Mouse (Mus musculus): Measurements from ENCODE around the gene Phb. TPM values are rescaled to one million over a fixed set of nuclear protein-coding genes. Genes with fewer than 3 reads are reported as not detected.

Gene Phb
- polyA plus RNA-seq, 1 experiment = 129 TPM

GRCm38 (mm10) chr11:95681995-95682601, 15.3 kb downstream of the Phb start:
- Histone ChIP-seq H3K27ac (ENCODE audit: insufficient read depth, low read length) (no peak overlapping the region), H3K4me1 (ENCODE audit: control insufficient read depth, insufficient read depth, low read length) (no peaks in the 10 kb centered on the region), H3K4me3 (ENCODE audit: insufficient read depth, low read length) (no peak overlapping the region)
- TF ChIP-seq CTCF (IDR thresholded peaks at IDR 0.05; ENCODE audit: extremely low read depth, insufficient read depth, low read length) = no peak
- TF ChIP-seq POLR2A (IDR thresholded peaks at IDR 0.05; ENCODE audit: extremely low read depth, insufficient read depth, low read length) = no peak

- Histone ChIP-seq H3K4me1 (ENCODE audit: control insufficient read depth, insufficient read depth, low read length) (no peaks in the 10 kb centered on the region), H3K4me3 (ENCODE audit: insufficient read depth, low read length) (no peak overlapping the region), H3K27ac (ENCODE audit: insufficient read depth, low read length) (no peak overlapping the region)
- TF ChIP-seq CTCF (IDR thresholded peaks at IDR 0.05; ENCODE audit: extremely low read depth, insufficient read depth, low read length) (no peak), POLR2A (IDR thresholded peaks at IDR 0.05; ENCODE audit: extremely low read depth, insufficient read depth, low read length) (no peak)
Measured at GRCm38 (mm10) chr11:95682946-95683345, 16.2 kb downstream of the Phb start.

- no peak for TF ChIP-seq POLR2A (IDR thresholded peaks at IDR 0.05; ENCODE audit: extremely low read depth, insufficient read depth, low read length)
- TF ChIP-seq CTCF (IDR thresholded peaks at IDR 0.05; ENCODE audit: extremely low read depth, insufficient read depth, low read length) = peak; percentile 94
- Histone ChIP-seq H3K4me1 (ENCODE audit: control insufficient read depth, insufficient read depth, low read length) (no peaks in the 10 kb centered on the region), H3K4me3 (ENCODE audit: insufficient read depth, low read length) (no peak overlapping the region), H3K27ac (ENCODE audit: insufficient read depth, low read length) (no peak overlapping the region)
Measured at GRCm38 (mm10) chr11:95686031-95686430, 19.3 kb downstream of the Phb start.

- TF ChIP-seq CTCF (IDR thresholded peaks at IDR 0.05; ENCODE audit: extremely low read depth, insufficient read depth, low read length) = no peak
- TF ChIP-seq POLR2A (IDR thresholded peaks at IDR 0.05; ENCODE audit: extremely low read depth, insufficient read depth, low read length) = no peak
- Histone ChIP-seq H3K27ac (ENCODE audit: insufficient read depth, low read length) (no peak overlapping the region), H3K4me3 (ENCODE audit: insufficient read depth, low read length) (no peak overlapping the region), H3K4me1 (ENCODE audit: control insufficient read depth, insufficient read depth, low read length) (no peaks in the 10 kb centered on the region)
Measured at GRCm38 (mm10) chr11:95687084-95687656, 20.4 kb downstream of the Phb start.

- Histone ChIP-seq H3K4me3 (ENCODE audit: insufficient read depth, low read length) (no peak overlapping the region), H3K4me1 (ENCODE audit: control insufficient read depth, insufficient read depth, low read length) (no peaks in the 10 kb centered on the region), H3K27ac (ENCODE audit: insufficient read depth, low read length) (no peak overlapping the region)
- TF ChIP-seq POLR2A (IDR thresholded peaks at IDR 0.05; ENCODE audit: extremely low read depth, insufficient read depth, low read length) (no peak), CTCF (IDR thresholded peaks at IDR 0.05; ENCODE audit: extremely low read depth, insufficient read depth, low read length) (no peak)
Measured at GRCm38 (mm10) chr11:95688515-95688914, 21.8 kb downstream of the Phb start.

GRCm38 (mm10) chr11:95688981-95689380, 22.2 kb downstream of the Phb start:
- no peak for TF ChIP-seq POLR2A (IDR thresholded peaks at IDR 0.05; ENCODE audit: extremely low read depth, insufficient read depth, low read length)
- TF ChIP-seq CTCF (IDR thresholded peaks at IDR 0.05; ENCODE audit: extremely low read depth, insufficient read depth, low read length) = no peak
- H3K4me3 ChIP-seq (ENCODE audit: insufficient read depth, low read length) = no peak overlapping the region
- H3K27ac ChIP-seq (ENCODE audit: insufficient read depth, low read length) = no peak overlapping the region
- no peaks in the 10 kb centered on the region for H3K4me1 ChIP-seq (ENCODE audit: control insufficient read depth, insufficient read depth, low read length)

GRCm38 (mm10) chr11:95689544-95689943, 22.8 kb downstream of the Phb start:
- Histone ChIP-seq H3K4me1 (ENCODE audit: control insufficient read depth, insufficient read depth, low read length) (no peaks in the 10 kb centered on the region), H3K27ac (ENCODE audit: insufficient read depth, low read length) (no peak overlapping the region), H3K4me3 (ENCODE audit: insufficient read depth, low read length) (no peak overlapping the region)
- no peak for TF ChIP-seq POLR2A (IDR thresholded peaks at IDR 0.05; ENCODE audit: extremely low read depth, insufficient read depth, low read length)

- Histone ChIP-seq H3K4me1 (ENCODE audit: control insufficient read depth, insufficient read depth, low read length) (no peaks in the 10 kb centered on the region), H3K27ac (ENCODE audit: insufficient read depth, low read length) (no peak overlapping the region), H3K4me3 (ENCODE audit: insufficient read depth, low read length) (no peak overlapping the region)
- no peak for TF ChIP-seq CTCF (IDR thresholded peaks at IDR 0.05; ENCODE audit: extremely low read depth, insufficient read depth, low read length)
Measured at GRCm38 (mm10) chr11:95698541-95698940, 31.8 kb downstream of the Phb start.

- Histone ChIP-seq H3K4me3 (ENCODE audit: insufficient read depth, low read length) (no peak overlapping the region), H3K4me1 (ENCODE audit: control insufficient read depth, insufficient read depth, low read length) (no peaks in the 10 kb centered on the region; the same call in 1 of the 2 replicates), H3K27ac (ENCODE audit: insufficient read depth, low read length) (no peak overlapping the region)
- TF ChIP-seq CTCF (IDR thresholded peaks at IDR 0.05; ENCODE audit: extremely low read depth, insufficient read depth, low read length) = no peak
- TF ChIP-seq POLR2A (IDR thresholded peaks at IDR 0.05; ENCODE audit: extremely low read depth, insufficient read depth, low read length) = no peak
Measured at GRCm38 (mm10) chr11:95700778-95701739, 34.3 kb downstream of the Phb start.

All from cortical plate, adult 2 months (tissue).